Mouse (Mus musculus): ENCODE measurements around the gene Sgms1.
A peak's percentile ranks its signal among the peaks of the same experiment; 100 is the strongest.

The Sgms1 gene

GRCm38 (mm10) chr19:32295581-32295980, 93.9 kb downstream of the Sgms1 start:
- DNase-seq (ENCODE audit: low read depth, low spot score) = no peak

GRCm38 (mm10) chr19:32292782-32293776, 96.4 kb downstream of the Sgms1 start:
- DNase-seq (ENCODE audit: low read depth, low spot score) = no peak

- peak; percentile 65 for DNase-seq (ENCODE audit: low read depth, low spot score)
These were observed 97.3 kb downstream of the Sgms1 start for GRCm38 (mm10) chr19:32292067-32292739.

GRCm38 (mm10) chr19:32291130-32291529, 98.4 kb downstream of the Sgms1 start:
- no peak for DNase-seq (ENCODE audit: low read depth, low spot score)

- no peak for DNase-seq (ENCODE audit: low read depth, low spot score)
These were observed 100.6 kb downstream of the Sgms1 start for GRCm38 (mm10) chr19:32288895-32289294.

- no peak for DNase-seq (ENCODE audit: low read depth, low spot score)
These were observed 101.7 kb downstream of the Sgms1 start for GRCm38 (mm10) chr19:32287839-32288238.

GRCm38 (mm10) chr19:32285455-32285831, 104.1 kb downstream of the Sgms1 start:
- no peak for DNase-seq (ENCODE audit: low read depth, low spot score)

GRCm38 (mm10) chr19:32284681-32285454, 104.6 kb downstream of the Sgms1 start:
- no peak for DNase-seq (ENCODE audit: low read depth, low spot score)

GRCm38 (mm10) chr19:32281917-32282316, 107.6 kb downstream of the Sgms1 start:
- DNase-seq (ENCODE audit: low read depth, low spot score) = no peak

GRCm38 (mm10) chr19:32280380-32280779, 109.1 kb downstream of the Sgms1 start:
- no peak for DNase-seq (ENCODE audit: low read depth, low spot score)

- DNase-seq (ENCODE audit: low read depth, low spot score) = no peak
These were observed 110.1 kb downstream of the Sgms1 start for GRCm38 (mm10) chr19:32279400-32279799.

GRCm38 (mm10) chr19:32277869-32278268, 111.6 kb downstream of the Sgms1 start:
- no peak for DNase-seq (ENCODE audit: low read depth, low spot score)

- DNase-seq (ENCODE audit: low read depth, low spot score) = no peak
These were observed 112.2 kb downstream of the Sgms1 start for GRCm38 (mm10) chr19:32277287-32277686.

GRCm38 (mm10) chr19:32276817-32277216, 112.7 kb downstream of the Sgms1 start:
- no peak for DNase-seq (ENCODE audit: low read depth, low spot score)

GRCm38 (mm10) chr19:32276263-32276662, 113.3 kb downstream of the Sgms1 start:
- DNase-seq (ENCODE audit: low read depth, low spot score) = peak; percentile 47

- no peak for DNase-seq (ENCODE audit: low read depth, low spot score)
These were observed 114.2 kb downstream of the Sgms1 start for GRCm38 (mm10) chr19:32275068-32275925.

GRCm38 (mm10) chr19:32274145-32274544, 115.4 kb downstream of the Sgms1 start:
- DNase-seq (ENCODE audit: low read depth, low spot score) = no peak

GRCm38 (mm10) chr19:32273714-32274113, 115.8 kb downstream of the Sgms1 start:
- no peak for DNase-seq (ENCODE audit: low read depth, low spot score)

GRCm38 (mm10) chr19:32272475-32273260, 116.8 kb downstream of the Sgms1 start:
- no peak for DNase-seq (ENCODE audit: low read depth, low spot score)
